Mouse (Mus musculus) limb, embryonic 13.5 days (tissue): ENCODE measurements around the gene Aatf. TPM values are rescaled to one million over a fixed set of nuclear protein-coding genes. Genes with fewer than 3 reads are reported as not detected.

Source experiments
- ATAC-seq: fragments of 200-750 bp; cut with Nextera tagmentation; 2 replicates; pipeline ENCODE4 v1.8.0; 2017; ENCODE audit warnings: low read depth, moderate number of reproducible peaks, moderate TSS enrichment; ENCODE audit not compliant: low FRiP score
- H3K27ac ChIP-seq: fragments of 300-500 bp; sonication (generic); 2 replicates; pipeline ENCODE4 v1.5.1; 2015; ENCODE audit warnings: inconsistent platforms, mild to moderate bottlenecking, moderate library complexity
- H3K27me3 ChIP-seq: fragments of 300-500 bp; sonication (generic); 2 replicates; pipeline ENCODE4 v1.6.1; 2015; ENCODE audit warnings: mild to moderate bottlenecking, inconsistent platforms
- H3K36me3 ChIP-seq: fragments of 300-500 bp; sonication (generic); 2 replicates; pipeline ENCODE4 v1.6.1; 2015; ENCODE audit warnings: inconsistent platforms, mild to moderate bottlenecking, moderate library complexity
- H3K4me1 ChIP-seq: fragments of 300-500 bp; sonication (generic); 2 replicates; pipeline ENCODE4 v1.6.1; 2015; ENCODE audit warnings: inconsistent platforms
- H3K4me2 ChIP-seq: fragments of 300-500 bp; sonication (generic); replicated peaks from 2 replicates; pipeline ENCODE4 v1.6.1; 2015; ENCODE audit warnings: inconsistent platforms, mild to moderate bottlenecking, moderate library complexity
- H3K4me3 ChIP-seq: fragments of 300-500 bp; sonication (generic); 2 replicates; pipeline ENCODE4 v1.5.1; 2015; ENCODE audit warnings: moderate library complexity, mild to moderate bottlenecking, inconsistent platforms
- H3K9ac ChIP-seq: fragments of 300-500 bp; sonication (generic); 2 replicates; pipeline ENCODE4 v1.6.1; 2015; ENCODE audit warnings: mild to moderate bottlenecking, inconsistent platforms
- H3K9me3 ChIP-seq: fragments of 300-500 bp; sonication (generic); 2 replicates; pipeline ENCODE4 v1.6.1; 2016; ENCODE audit warnings: inconsistent platforms
- WGBS: fragments of 180-500 bp; shearing (Covaris S2); methylation state at CpG from one replicate; pipeline ENCODE4 v1.1.7; 2015; 5-methylcytosine and 5-hydroxymethylcytosine counted together
- polyA plus RNA-seq: library from polyadenylated mRNA; unstranded; fragments of >200 nt; fragmentation: Nextera tagmentation; extraction: Ambion mirVana; gene quantifications from 2 replicates; pipeline ENCODE4 v1.2.1, GENCODE M21; 2015

Gene Aatf
- polyA plus RNA-seq, 1 experiment from 2014 or later: 55.7 TPM

DNA sequence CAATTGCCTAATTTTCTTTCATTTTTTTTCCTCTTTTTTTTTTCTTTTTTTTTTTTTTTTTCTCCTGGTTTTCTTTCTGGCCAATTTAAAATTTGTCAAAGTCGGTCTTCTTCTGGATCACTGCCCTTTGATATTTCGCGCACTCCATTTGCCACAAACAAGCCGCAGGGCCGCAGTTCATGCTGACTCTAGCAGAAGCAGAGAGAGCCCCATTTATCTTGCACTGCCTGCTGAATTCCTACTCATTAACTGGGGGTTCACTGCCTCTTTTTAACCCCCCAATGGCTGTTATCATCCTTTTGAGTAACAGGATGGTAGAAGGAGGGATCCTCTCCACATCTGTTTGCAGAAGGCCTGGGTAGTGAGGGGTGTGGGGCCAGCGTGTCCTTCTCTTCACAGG is 129.4 kb downstream of the Aatf start:
- H3K4me1 ChIP-seq: 0 out of 2 replicates have a peak, but pooled peaks cover 4% of the 10 kb centered on the region
- no peak overlapping the region for H3K27ac ChIP-seq
- 89% methylated on average over 6 of the region's 6 CpGs for WGBS
- H3K4me2 ChIP-seq: no peak overlapping the region
- H3K9me3 ChIP-seq: no peaks in the 10 kb centered on the region
- no peak overlapping the region for H3K9ac ChIP-seq
- H3K27me3 ChIP-seq: no peaks in the 10 kb centered on the region
- no peak overlapping the region for H3K4me3 ChIP-seq
- no peak for ATAC-seq
- peaks cover 43% of the 10 kb centered on the region for H3K36me3 ChIP-seq

DNA sequence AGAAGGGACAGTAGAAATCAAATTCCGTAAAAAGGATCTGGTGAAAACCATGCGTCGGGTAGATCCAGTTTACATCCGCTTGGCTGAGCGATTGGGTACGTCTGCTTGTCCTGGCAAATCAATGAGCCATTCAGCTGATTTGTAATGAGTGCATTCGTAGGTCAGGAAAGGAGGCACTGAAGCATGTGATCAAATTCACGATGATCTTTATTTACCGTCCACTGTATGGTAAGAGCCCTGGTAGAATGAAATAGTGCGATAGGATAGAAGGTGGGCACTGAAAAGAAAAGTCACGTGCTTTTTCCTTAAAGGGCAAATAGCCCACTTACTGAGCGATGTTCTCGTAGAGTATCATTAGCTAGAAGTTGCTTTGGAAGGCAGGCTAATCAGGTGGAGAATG is 130.9 kb downstream of the Aatf start:
- Histone ChIP-seq H3K27me3 (no peaks in the 10 kb centered on the region), H3K9me3 (no peaks in the 10 kb centered on the region), H3K27ac (no peak overlapping the region), H3K4me3 (no peak overlapping the region), H3K9ac (no peak overlapping the region), H3K4me1 (0 out of 2 replicates have a peak, but pooled peaks cover 4% of the 10 kb centered on the region), H3K4me2 (no peak overlapping the region), H3K36me3 (peaks cover 40% of the 10 kb centered on the region)
- no peak for ATAC-seq
- WGBS: 92% methylated on average over 13 of the region's 13 CpGs

DNA sequence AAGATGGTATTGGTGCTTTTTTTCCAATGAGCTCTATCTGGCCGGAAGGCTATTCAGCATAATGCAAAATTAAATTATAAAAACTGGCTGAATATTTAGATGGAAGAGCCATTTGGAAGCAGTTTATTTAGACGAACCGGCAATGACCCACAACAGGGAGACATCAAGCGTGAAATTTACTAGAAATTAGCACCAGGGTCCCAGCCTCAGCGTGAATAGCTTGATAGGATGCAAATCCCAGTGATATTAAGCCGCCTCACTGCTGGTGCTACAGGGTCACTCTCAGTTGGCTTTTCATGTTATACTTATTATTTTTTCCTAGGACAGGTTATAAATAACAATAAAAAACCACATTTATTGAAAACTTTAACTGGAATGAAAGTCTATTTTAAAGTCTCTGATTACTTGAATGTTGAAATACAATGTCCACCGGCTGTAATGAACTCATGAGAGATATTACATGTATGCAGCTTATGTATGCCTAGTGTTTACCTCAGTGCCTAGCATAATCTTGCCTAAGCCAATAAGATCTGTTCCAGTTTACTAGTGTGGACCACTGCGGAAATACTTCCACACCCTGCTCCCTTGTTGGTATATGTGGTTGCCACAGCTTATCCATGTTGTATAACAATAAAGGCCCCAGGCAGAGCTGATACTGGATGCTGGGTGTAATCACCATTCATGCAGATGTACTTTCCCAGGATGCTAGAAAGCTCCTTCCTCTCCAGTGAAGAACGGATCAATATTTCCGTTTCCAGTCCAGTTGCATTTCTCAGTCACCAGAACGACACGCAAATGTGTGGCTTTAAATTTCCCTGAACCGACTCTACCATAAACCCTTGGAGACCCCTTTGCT is 136.6 kb downstream of the Aatf start:
- Histone ChIP-seq H3K4me2 (no peak overlapping the region), H3K9ac (no peak overlapping the region), H3K9me3 (no peaks in the 10 kb centered on the region), H3K4me1 (no peaks in the 10 kb centered on the region), H3K4me3 (no peak overlapping the region), H3K27me3 (no peaks in the 10 kb centered on the region), H3K36me3 (peaks cover 35% of the 10 kb centered on the region), H3K27ac (no peak overlapping the region)
- WGBS: 88% methylated on average over 13 of the region's 13 CpGs
- no peak for ATAC-seq

DNA sequence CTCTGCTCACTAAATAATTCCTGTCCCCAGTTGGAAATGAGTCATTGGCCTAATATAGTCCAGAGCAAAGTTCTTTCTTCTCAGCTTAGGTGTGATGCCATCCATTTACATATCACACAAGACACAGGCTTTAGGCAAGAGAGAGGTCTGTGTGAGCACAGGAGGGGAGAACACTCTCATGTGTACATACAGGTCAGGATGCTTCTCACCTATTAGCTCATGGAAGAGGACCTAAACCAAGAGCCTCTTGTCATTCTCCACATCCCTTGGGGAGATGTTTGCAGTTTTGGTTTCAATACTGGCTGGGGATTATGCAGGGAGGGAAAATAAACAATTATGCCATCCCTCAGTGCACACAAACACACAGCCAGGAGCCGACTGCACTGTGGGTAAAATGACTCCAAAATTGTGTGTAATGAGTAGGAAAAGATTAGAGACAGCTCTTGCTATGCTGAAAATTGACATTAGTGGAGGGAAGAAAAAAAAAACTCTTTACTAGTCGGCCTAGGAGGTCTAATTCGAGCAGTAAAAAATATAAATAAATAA is 137.3 kb downstream of the Aatf start:
- no peaks in the 10 kb centered on the region for H3K4me1 ChIP-seq
- no peak for ATAC-seq
- no peak overlapping the region for H3K9ac ChIP-seq
- H3K27me3 ChIP-seq: no peaks in the 10 kb centered on the region
- H3K4me2 ChIP-seq: no peak overlapping the region
- H3K27ac ChIP-seq: no peak overlapping the region
- H3K9me3 ChIP-seq: no peaks in the 10 kb centered on the region
- 68% methylated on average over 3 of the region's 3 CpGs for WGBS
- no peak overlapping the region for H3K4me3 ChIP-seq
- H3K36me3 ChIP-seq: peaks cover 35% of the 10 kb centered on the region

DNA sequence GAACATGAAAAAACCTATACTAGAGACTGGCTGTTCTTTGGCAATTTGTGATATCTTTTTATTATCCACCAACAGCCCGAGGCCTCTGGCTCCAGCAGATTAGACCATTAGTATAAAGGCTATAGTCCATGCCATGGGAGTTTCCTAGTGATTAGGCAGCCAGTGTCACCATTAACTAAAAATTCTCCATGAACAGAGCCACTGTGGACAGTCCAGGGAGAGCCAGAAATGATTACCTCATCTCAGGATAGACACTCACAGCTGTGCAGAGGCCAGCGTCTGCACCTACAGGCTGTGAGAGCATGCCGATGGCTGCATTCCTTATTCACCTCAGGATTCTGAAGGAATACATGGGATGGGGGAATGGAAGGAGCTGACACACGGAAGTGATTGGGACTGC is 140.2 kb downstream of the Aatf start:
- peaks cover 34% of the 10 kb centered on the region for H3K36me3 ChIP-seq
- no peak overlapping the region for H3K4me2 ChIP-seq
- H3K9ac ChIP-seq: no peak overlapping the region
- ATAC-seq: no peak
- H3K27ac ChIP-seq: no peak overlapping the region
- H3K4me3 ChIP-seq: no peak overlapping the region
- H3K4me1 ChIP-seq: no peaks in the 10 kb centered on the region
- WGBS: 89% methylated on average over 4 of the region's 4 CpGs
- H3K9me3 ChIP-seq: no peaks in the 10 kb centered on the region
- no peaks in the 10 kb centered on the region for H3K27me3 ChIP-seq

Other genes starting within 250 kb of the Aatf start
- 0.06 and 0.17 TPM in 2 replicates for gene Lhx1, start 12.0 kb upstream of the Aatf start, polyA plus RNA-seq